ENCODE assay signal across 9 mouse cellular contexts in genomic region chr6:112490625-112491242, GRCm38 (mm10). TPM values are rescaled to one million over a fixed set of nuclear protein-coding genes. Genes with fewer than 3 reads are reported as not detected.
DNase-seq lines count a peak whose midpoint lies in the region; ATAC-seq and TF ChIP-seq lines count a peak whose summit lies in the region.
"Had no signal": no experiment of that assay in that cellular context is flagged by ENCODE, and none has a peak within 500 bp of the region (broad histone marks: within the 10 kb centered on the region; RNA-seq: fewer than 3 reads in every experiment).

No protein-coding gene starts in this region.

- no peak overlapping the region for H3K27ac ChIP-seq in hindbrain, embryonic 13.5 days
- H3K27ac ChIP-seq in lung, postnatal 0 days (ENCODE audit: low read length), result no peak overlapping the region
- H3K27ac ChIP-seq: macrophage had no signal

- TF ChIP-seq EP300 in lung, postnatal 0 days (IDR thresholded peaks at IDR 0.05), result no peak

- ATAC-seq in hindbrain, embryonic 13.5 days (ENCODE audit: low FRiP score), result peak; percentile 67
- ATAC-seq in lung, postnatal 0 days, result peak; percentile 52

- H3K4me3 ChIP-seq in hindbrain, embryonic 13.5 days, result peak overlapping the region; percentile 41
- H3K4me3 ChIP-seq in lung, postnatal 0 days (ENCODE audit: low read depth, low read length), result peak overlapping the region; percentile 28

- peak; percentile 92 for TF ChIP-seq CTCF in lung, postnatal 0 days (IDR thresholded peaks at IDR 0.05)

- H3K36me3 ChIP-seq in hindbrain, embryonic 13.5 days, result no peaks in the 10 kb centered on the region
- H3K36me3 ChIP-seq in lung, postnatal 0 days (ENCODE audit: insufficient read depth, low read length), result no peaks in the 10 kb centered on the region

- WGBS in hindbrain, embryonic 13.5 days, result 2% methylated on average over 35 of the region's 35 CpGs
- 2% methylated on average over 35 of the region's 35 CpGs for WGBS in lung, postnatal 0 days

- peak overlapping the region; percentile 69 for H3K4me2 ChIP-seq in hindbrain, embryonic 13.5 days
- H3K4me2 ChIP-seq in lung, postnatal 0 days (replicated peaks; ENCODE audit: low read depth, low read length), result peak overlapping the region; percentile 63

- H3K27me3 ChIP-seq in hindbrain, embryonic 13.5 days, result peaks cover 75% of the 10 kb centered on the region
- peaks cover 38% of the 10 kb centered on the region for H3K27me3 ChIP-seq in lung, postnatal 0 days (replicated peaks; ENCODE audit: insufficient read depth, low read length)

- no peaks in the 10 kb centered on the region for H3K9me3 ChIP-seq in hindbrain, embryonic 13.5 days
- H3K9me3 ChIP-seq in lung, postnatal 0 days (ENCODE audit: low read length), result no peaks in the 10 kb centered on the region

- H3K4me1 ChIP-seq in hindbrain, embryonic 13.5 days (replicated peaks), result peaks cover 22% of the 10 kb centered on the region
- H3K4me1 ChIP-seq in lung, postnatal 0 days (ENCODE audit: insufficient read depth, low read depth, low read length), result peaks cover 7% of the 10 kb centered on the region; the same call in 1 of the 2 replicates

- H3K9ac ChIP-seq in hindbrain, embryonic 13.5 days, result peak overlapping the region; percentile 70
- no peak overlapping the region for H3K9ac ChIP-seq in lung, postnatal 0 days (replicated peaks; ENCODE audit: low read depth)

- peak; percentile 80 for DNase-seq in NIH3T3 (ENCODE audit: low read depth)
- DNase-seq in cerebellum, postnatal 14 days, result peak; percentile 94 to 95
- peak; percentile 76 to 79 for DNase-seq in frontal cortex, postnatal 25 days (ENCODE audit: low spot score in 2 of 2)
- peak; percentile 92 for DNase-seq in layer of hippocampus, postnatal 10 days (ENCODE audit: low spot score in 2 of 2)
- DNase-seq in lung, postnatal 0 days (ENCODE audit: low spot score), result peak; percentile 80
- peak; percentile 87 for DNase-seq in ovary, postnatal 14 days (ENCODE audit: low spot score)
- DNase-seq in thymus, postnatal 36 days, result peak; percentile 61 to 73

RNA-seq across cellular contexts. Expression of gene Oxtr, which starts 1.0 kb away (rescaled TPM):
- polyA plus RNA-seq in hindbrain, embryonic 13.5 days (2015; fragmentation: Nextera tagmentation; extraction: Ambion mirVana), result 0.51 and 0.56 TPM in 2 replicates
- total RNA-seq in layer of hippocampus, postnatal 10 days (2021), result 1 to 10 TPM; 7.4 to 8.5 TPM
- 0.04 and 0.05 TPM in 2 replicates for polyA plus RNA-seq in lung, postnatal 0 days (2015; fragmentation: Nextera tagmentation; extraction: Ambion mirVana)
- polyA plus RNA-seq: macrophage had no signal

RNA-seq across cellular contexts. Expression of gene Cav3, which starts 31.4 kb away (rescaled TPM):
- 0.17 and 0.23 TPM in 2 replicates for polyA plus RNA-seq in hindbrain, embryonic 13.5 days (2015; fragmentation: Nextera tagmentation; extraction: Ambion mirVana)
- total RNA-seq in layer of hippocampus, postnatal 10 days (2021), result under 1 TPM; 0.38 to 0.94 TPM
- polyA plus RNA-seq in lung, postnatal 0 days (2015; fragmentation: Nextera tagmentation; extraction: Ambion mirVana), result 2.5 and 3.7 TPM in 2 replicates
- polyA plus RNA-seq: macrophage had no signal
